Mouse (Mus musculus) MEL (cell line): ENCODE measurements around the gene Tbc1d20. TPM values are rescaled to one million over a fixed set of nuclear protein-coding genes. Genes with fewer than 3 reads are reported as not detected.

Experiments used
- DNase-seq: peaks from one replicate; pipeline ENCODE4 v3.0.0; 2011; ENCODE audit warnings: low read depth, low spot score
- H3K27ac ChIP-seq: 2 replicates; pipeline ENCODE4 v1.5.1; 2012; ENCODE audit warnings: low read depth, mild to moderate bottlenecking, control low read depth, low read length, moderate library complexity; ENCODE audit not compliant: control insufficient read depth
- H3K27me3 ChIP-seq, 2 experiments: fragments of 150-350 bp in 1 of 2; sonication (generic) in 1 of 2; 2 replicates each; pipeline ENCODE4 v1.6.1; 2012; ENCODE audit warnings: low read length in 2 of 2, mild to moderate bottlenecking in 2 of 2, improper control_type of control experiment in 1 of 2, moderate library complexity in 1 of 2; ENCODE audit not compliant: insufficient read depth in 2 of 2, control insufficient read depth in 1 of 2
- H3K36me3 ChIP-seq, 2 experiments: 2 replicates each; pipeline ENCODE4 v1.6.1; 2012 to 2014; ENCODE audit warnings: low read length in 2 of 2, improper control_type of control experiment in 1 of 2, inconsistent platforms in 1 of 2, mild to moderate bottlenecking in 1 of 2; ENCODE audit not compliant: insufficient read depth in 2 of 2, control insufficient read depth in 1 of 2
- H3K4me1 ChIP-seq, 2 experiments: fragments of 150-350 bp in 1 of 2; sonication (generic) in 1 of 2; 2 replicates each; pipeline ENCODE4 v1.6.1; 2012; ENCODE audit warnings: low read length in 2 of 2, improper control_type of control experiment in 1 of 2, mild to moderate bottlenecking in 1 of 2; ENCODE audit not compliant: insufficient read depth in 2 of 2, control insufficient read depth in 1 of 2
- H3K4me3 ChIP-seq, 2 experiments: fragments of 150-350 bp in 1 of 2; sonication (generic) in 1 of 2; 2 replicates each; pipeline ENCODE4 v1.5.1; 2012; ENCODE audit warnings: low read depth in 2 of 2, low read length in 2 of 2, mild to moderate bottlenecking in 2 of 2, moderate library complexity in 2 of 2, control low read depth in 1 of 2, improper control_type of control experiment in 1 of 2; ENCODE audit not compliant: control insufficient read depth in 1 of 2, insufficient read depth in 1 of 2
- H3K79me2 ChIP-seq: 2 replicates; pipeline ENCODE4 v1.6.1; 2012; ENCODE audit warnings: mild to moderate bottlenecking, low read length, moderate library complexity; ENCODE audit not compliant: control insufficient read depth, poor library complexity, insufficient read depth
- H3K9ac ChIP-seq: 2 replicates; pipeline ENCODE4 v1.6.1; 2012; ENCODE audit warnings: low read depth, mild to moderate bottlenecking, control low read depth, low read length, moderate library complexity; ENCODE audit not compliant: control insufficient read depth, poor library complexity, severe bottlenecking
- H3K9me3 ChIP-seq: fragments of 150-350 bp; sonication (generic); replicated peaks from 2 replicates; pipeline ENCODE4 v1.6.1; 2012; ENCODE audit warnings: mild to moderate bottlenecking, low read length, improper control_type of control experiment, moderate library complexity; ENCODE audit not compliant: insufficient read depth
- CHD1 ChIP-seq: IDR thresholded peaks from 2 replicates; pipeline ENCODE4 v1.6.1; 2012; ENCODE audit warnings: low read depth, mild to moderate bottlenecking, inconsistent platforms, low read length, improper control_type of control experiment
- CTCF ChIP-seq, 3 experiments: IDR thresholded peaks in 2 of 3; conservative IDR thresholded peaks in 1 of 3; 2 replicates each; pipeline ENCODE4 v1.5.1; 2011 to 2012; ENCODE audit warnings: low read length in 3 of 3, low read depth in 2 of 3, mild to moderate bottlenecking in 2 of 3, improper control_type of control experiment in 1 of 3, inconsistent platforms in 1 of 3, mixed read lengths in 1 of 3, moderate library complexity in 1 of 3; ENCODE audit not compliant: control insufficient read depth in 1 of 3, insufficient read depth in 1 of 3, poor library complexity in 1 of 3, severe bottlenecking in 1 of 3
- E2F4 ChIP-seq: IDR thresholded peaks from 2 replicates; pipeline ENCODE4 v1.6.1; 2011; ENCODE audit warnings: low read depth, low read length, improper control_type of control experiment, borderline replicate concordance
- ETS1 ChIP-seq: IDR thresholded peaks from 2 replicates; pipeline ENCODE4 v1.6.1; 2012; ENCODE audit warnings: low read depth, mild to moderate bottlenecking, inconsistent platforms, low read length, improper control_type of control experiment, moderate library complexity
- GABPA ChIP-seq: IDR thresholded peaks from 2 replicates; pipeline ENCODE4 v1.6.1; 2012; ENCODE audit warnings: low read depth, mild to moderate bottlenecking, inconsistent platforms, low read length, improper control_type of control experiment, moderate library complexity
- GATA1 ChIP-seq: IDR thresholded peaks from 2 replicates; pipeline ENCODE4 v1.6.1; 2011; ENCODE audit warnings: low read depth, low read length, improper control_type of control experiment
- HCFC1 ChIP-seq: IDR thresholded peaks from 2 replicates; pipeline ENCODE4 v1.6.1; 2012; ENCODE audit warnings: low read depth, mild to moderate bottlenecking, inconsistent platforms, low read length, improper control_type of control experiment, moderate library complexity
- MAX ChIP-seq: IDR thresholded peaks from 2 replicates; pipeline ENCODE4 v1.6.1; 2011; ENCODE audit warnings: low read length, improper control_type of control experiment
- MAZ ChIP-seq: IDR thresholded peaks from 2 replicates; pipeline ENCODE4 v1.6.1; 2012; ENCODE audit warnings: low read depth, mild to moderate bottlenecking, inconsistent platforms, low read length, improper control_type of control experiment
- MXI1 ChIP-seq: IDR thresholded peaks from 2 replicates; pipeline ENCODE4 v1.6.1; 2011; ENCODE audit warnings: mild to moderate bottlenecking, low read depth, low read length, improper control_type of control experiment
- NELFE ChIP-seq: IDR thresholded peaks from 2 replicates; pipeline ENCODE4 v1.6.1; 2011; ENCODE audit warnings: low read depth, low read length, improper control_type of control experiment
- NRF1 ChIP-seq: IDR thresholded peaks from 2 replicates; pipeline ENCODE4 v1.6.1; 2014; ENCODE audit warnings: low read depth, mild to moderate bottlenecking, inconsistent platforms, low read length, improper control_type of control experiment, moderate library complexity; ENCODE audit not compliant: poor library complexity, insufficient read depth, severe bottlenecking
- POLR2A ChIP-seq, 2 experiments: IDR thresholded peaks; 2 replicates each; pipeline ENCODE4 v1.6.1; 2011 to 2012; ENCODE audit warnings: low read length in 2 of 2, mild to moderate bottlenecking in 2 of 2, control low read depth in 1 of 2, improper control_type of control experiment in 1 of 2, low read depth in 1 of 2, moderate library complexity in 1 of 2; ENCODE audit not compliant: control insufficient read depth in 1 of 2, insufficient read depth in 1 of 2, poor library complexity in 1 of 2
- POLR2AphosphoS2 ChIP-seq: IDR thresholded peaks from 2 replicates; pipeline ENCODE4 v1.6.1; 2011; ENCODE audit warnings: low read length, improper control_type of control experiment
- POLR2AphosphoS5 ChIP-seq: IDR thresholded peaks from 2 replicates; pipeline ENCODE4 v1.6.1; 2012; ENCODE audit warnings: low read depth, borderline replicate concordance, mild to moderate bottlenecking, inconsistent platforms, low read length, moderate library complexity, mixed read lengths
- RAD21 ChIP-seq: IDR thresholded peaks from 2 replicates; pipeline ENCODE4 v1.6.1; 2011; ENCODE audit warnings: mild to moderate bottlenecking, low read depth, low read length, improper control_type of control experiment
- SMC3 ChIP-seq: IDR thresholded peaks from 2 replicates; pipeline ENCODE4 v1.6.1; 2011; ENCODE audit warnings: low read depth, low read length, improper control_type of control experiment
- TBP ChIP-seq: IDR thresholded peaks from 2 replicates; pipeline ENCODE4 v1.8.0; 2011; ENCODE audit warnings: low read depth, low read length, improper control_type of control experiment
- USF1 ChIP-seq: IDR thresholded peaks from 2 replicates; pipeline ENCODE4 v1.6.1; 2014; ENCODE audit warnings: low read depth, mild to moderate bottlenecking, inconsistent platforms, low read length, improper control_type of control experiment, moderate library complexity
- USF2 ChIP-seq, 2 experiments: IDR thresholded peaks; 2 replicates each; pipeline ENCODE4 v1.6.1; 2011 to 2012; ENCODE audit warnings: improper control_type of control experiment in 2 of 2, low read length in 2 of 2, borderline replicate concordance in 1 of 2, inconsistent platforms in 1 of 2, low read depth in 1 of 2, mild to moderate bottlenecking in 1 of 2; ENCODE audit not compliant: insufficient read depth in 1 of 2
- ZC3H11A ChIP-seq: IDR thresholded peaks from 2 replicates; pipeline ENCODE4 v1.6.1; 2012; ENCODE audit warnings: low read depth, mild to moderate bottlenecking, inconsistent platforms, low read length, improper control_type of control experiment
- ZMIZ1 ChIP-seq: IDR thresholded peaks from 2 replicates; pipeline ENCODE4 v1.6.1; 2012; ENCODE audit warnings: low read depth, mild to moderate bottlenecking, inconsistent platforms, low read length, improper control_type of control experiment, moderate library complexity
- polyA plus RNA-seq, 2 experiments: library from polyadenylated mRNA; stranded (reverse) in 1 of 2; unstranded in 1 of 2; fragments of >175 nt in 1 of 2; fragments of >200 nt in 1 of 2; gene quantifications; 2 replicates each; pipeline versions ENCODE4 v1.2.1 to v1.2.4; 2012; ENCODE audit warnings: low replicate concordance in 2 of 2, low read depth in 1 of 2; ENCODE audit not compliant: insufficient read length in 2 of 2, insufficient read depth in 1 of 2, missing spikeins in 1 of 2
- total RNA-seq: library from RNA; depleted of rRNA; stranded (reverse); fragments of 300-350 nt; gene quantifications from 2 replicates; pipeline ENCODE4 v1.2.3, GENCODE M21; 2012

Tbc1d20 gene
- total and polyA plus RNA-seq, 3 experiments = 19.6 to 31.4 TPM; not detected in 1

- peaks cover 5 to 6% of the 10 kb centered on the region in 2 experiments for H3K4me1 ChIP-seq
- H3K4me3 ChIP-seq = no peak overlapping the region
- H3K79me2 ChIP-seq = peaks cover 5% of the 10 kb centered on the region
- no peaks in the 10 kb centered on the region for H3K27me3 ChIP-seq
- peaks cover 3 to 12% of the 10 kb centered on the region in 2 experiments; a peak in 3 of 4 replicates for H3K36me3 ChIP-seq
- H3K9me3 ChIP-seq = no peaks in the 10 kb centered on the region
- no peak overlapping the region for H3K9ac ChIP-seq
- no peak for DNase-seq
- TF ChIP-seq POLR2AphosphoS2 = no peak
- TF ChIP-seq ZMIZ1 = no peak
- TF ChIP-seq MAZ = no peak
- no peak for TF ChIP-seq CHD1
- TF ChIP-seq ZC3H11A = no peak
- TF ChIP-seq NELFE = no peak
- no peak for TF ChIP-seq GATA1
- no peak for TF ChIP-seq MXI1
- TF ChIP-seq HCFC1 = no peak
- TF ChIP-seq E2F4 = no peak
- TF ChIP-seq MAX = no peak
- no peak for TF ChIP-seq POLR2A (IDR thresholded peaks at IDR 0.05; ENCODE audit: control insufficient read depth in 1 of 2, insufficient read depth in 1 of 2, low read depth in 1 of 2, low read length in 2 of 2, poor library complexity in 1 of 2)
- no peak for TF ChIP-seq USF1
- no peak for TF ChIP-seq RAD21
- no peak for TF ChIP-seq ETS1
- TF ChIP-seq, all 39 proteins: peak for 0
- H3K27ac ChIP-seq = no peak overlapping the region
Observed at GRCm38 (mm10) chr2:152324842-152325241, 31.2 kb downstream of the Tbc1d20 start.

GRCm38 (mm10) chr2:152326157-152326556 lies 32.5 kb downstream of the Tbc1d20 start:
- peaks cover 5 to 14% of the 10 kb centered on the region in 2 experiments for H3K4me1 ChIP-seq
- no peak overlapping the region for H3K9ac ChIP-seq
- H3K9me3 ChIP-seq = no peaks in the 10 kb centered on the region
- no peak overlapping the region for H3K27ac ChIP-seq
- peaks cover 16% of the 10 kb centered on the region for H3K79me2 ChIP-seq
- H3K4me3 ChIP-seq = no peak overlapping the region
- DNase-seq = no peak
- peaks cover 3 to 23% of the 10 kb centered on the region in 2 experiments; a peak in 3 of 4 replicates for H3K36me3 ChIP-seq
- H3K27me3 ChIP-seq = no peaks in the 10 kb centered on the region
- TF ChIP-seq POLR2AphosphoS5 = no peak

GRCm38 (mm10) chr2:152326654-152327053 lies 33.0 kb downstream of the Tbc1d20 start:
- no peak overlapping the region for H3K9ac ChIP-seq

More at GRCm38 (mm10) chr2:152326654-152327053, 33.0 kb downstream of the Tbc1d20 start:
- H3K36me3 ChIP-seq = peaks cover 3 to 23% of the 10 kb centered on the region in 2 experiments; a peak in 3 of 4 replicates
- DNase-seq = no peak
- H3K4me3 ChIP-seq = no peak overlapping the region
- H3K79me2 ChIP-seq = peaks cover 21% of the 10 kb centered on the region
- peaks cover 5 to 14% of the 10 kb centered on the region in 2 experiments for H3K4me1 ChIP-seq
- H3K27me3 ChIP-seq = no peaks in the 10 kb centered on the region
- H3K27ac ChIP-seq = no peak overlapping the region
- no peaks in the 10 kb centered on the region for H3K9me3 ChIP-seq
- no peak for TF ChIP-seq POLR2AphosphoS2
- no peak for TF ChIP-seq NRF1
- TF ChIP-seq HCFC1 = no peak
- TF ChIP-seq RAD21 = no peak
- no peak for TF ChIP-seq ZC3H11A
- no peak for TF ChIP-seq GABPA
- no peak for TF ChIP-seq CTCF (IDR thresholded peaks at IDR 0.05 in 2 of 3, conservative IDR thresholded peaks at IDR 0.05 in 1 of 3; ENCODE audit: control insufficient read depth in 1 of 3, insufficient read depth in 1 of 3, low read depth in 2 of 3, low read length in 3 of 3, poor library complexity in 1 of 3, severe bottlenecking in 1 of 3)
- no peak for TF ChIP-seq SMC3
- TF ChIP-seq TBP = no peak
- no peak for TF ChIP-seq USF2 (IDR thresholded peaks at IDR 0.05; ENCODE audit: borderline replicate concordance in 1 of 2, insufficient read depth in 1 of 2, low read depth in 1 of 2, low read length in 2 of 2)
